Mouse (Mus musculus): ENCODE results near the gene Gm30083. TPM values are rescaled to one million over a fixed set of nuclear protein-coding genes. Genes with fewer than 3 reads are reported as not detected.
A peak's percentile ranks its signal among the peaks of the same experiment; 100 is the strongest.

The Gm30083 gene
- polyA plus RNA-seq, 1 experiment from 2014 or later = not detected

- H3K27ac ChIP-seq (ENCODE audit: low read depth, low read length) = no peak overlapping the region
- no peak for ATAC-seq
- no peak overlapping the region for H3K9ac ChIP-seq (ENCODE audit: low read length)
- WGBS = 66% methylated on average over 6 of the region's 6 CpGs
- H3K4me1 ChIP-seq (ENCODE audit: control insufficient read depth, insufficient read depth, low read length) = no peaks in the 10 kb centered on the region
- no peak overlapping the region for H3K4me3 ChIP-seq (ENCODE audit: low read depth, low read length)
- DNase-seq (ENCODE audit: low spot score) = no peak
- H3K36me3 ChIP-seq (ENCODE audit: control insufficient read depth, insufficient read depth, low read length) = no peaks in the 10 kb centered on the region
- no peaks in the 10 kb centered on the region for H3K9me3 ChIP-seq (replicated peaks; ENCODE audit: control insufficient read depth, low read length)
- H3K27me3 ChIP-seq (replicated peaks; ENCODE audit: control insufficient read depth, insufficient read depth, low read length) = no peaks in the 10 kb centered on the region
- no peak overlapping the region for H3K4me2 ChIP-seq (ENCODE audit: low read length)
These were observed 62.6 kb downstream of the Gm30083 start for GRCm38 (mm10) chr14:33952233-33952981.

GRCm38 (mm10) chr14:33946125-33946524 lies 68.9 kb downstream of the Gm30083 start:
- Histone ChIP-seq H3K27me3 (replicated peaks; ENCODE audit: control insufficient read depth, insufficient read depth, low read length) (no peaks in the 10 kb centered on the region), H3K4me2 (ENCODE audit: low read length) (no peak overlapping the region), H3K4me3 (ENCODE audit: low read depth, low read length) (no peak overlapping the region), H3K9ac (ENCODE audit: low read length) (no peak overlapping the region), H3K27ac (ENCODE audit: low read depth, low read length) (no peak overlapping the region), H3K36me3 (ENCODE audit: control insufficient read depth, insufficient read depth, low read length) (no peaks in the 10 kb centered on the region), H3K9me3 (replicated peaks; ENCODE audit: control insufficient read depth, low read length) (no peaks in the 10 kb centered on the region), H3K4me1 (ENCODE audit: control insufficient read depth, insufficient read depth, low read length) (no peaks in the 10 kb centered on the region)
- ATAC-seq = no peak
- WGBS = 90% methylated on average over 6 of the region's 6 CpGs
- DNase-seq (ENCODE audit: low spot score) = no peak

- Histone ChIP-seq H3K4me1 (ENCODE audit: control insufficient read depth, insufficient read depth, low read length) (no peaks in the 10 kb centered on the region), H3K4me3 (ENCODE audit: low read depth, low read length) (no peak overlapping the region), H3K9ac (ENCODE audit: low read length) (no peak overlapping the region), H3K36me3 (ENCODE audit: control insufficient read depth, insufficient read depth, low read length) (no peaks in the 10 kb centered on the region), H3K4me2 (ENCODE audit: low read length) (no peak overlapping the region), H3K9me3 (replicated peaks; ENCODE audit: control insufficient read depth, low read length) (no peaks in the 10 kb centered on the region), H3K27ac (ENCODE audit: low read depth, low read length) (no peak overlapping the region), H3K27me3 (replicated peaks; ENCODE audit: control insufficient read depth, insufficient read depth, low read length) (no peaks in the 10 kb centered on the region)
- DNase-seq (ENCODE audit: low spot score) = no peak
- ATAC-seq = no peak
- WGBS = 82% methylated on average over 5 of the region's 5 CpGs
These were observed 72.8 kb downstream of the Gm30083 start for GRCm38 (mm10) chr14:33942222-33942621.

GRCm38 (mm10) chr14:33940739-33941138 lies 74.2 kb downstream of the Gm30083 start, which contains the start of gene Gdf2:
Gene Gdf2, plus strand, starts transcription at chr14:33941039.
- H3K9ac ChIP-seq (ENCODE audit: low read length) = no peak within 1 kb of the TSS
- no peak within 1 kb of the TSS for H3K4me2 ChIP-seq (ENCODE audit: low read length)
- no peaks in the 10 kb centered on the region for H3K36me3 ChIP-seq (ENCODE audit: control insufficient read depth, insufficient read depth, low read length)
- H3K27me3 ChIP-seq (replicated peaks; ENCODE audit: control insufficient read depth, insufficient read depth, low read length) = no peaks in the 10 kb centered on the region
- H3K9me3 ChIP-seq (replicated peaks; ENCODE audit: control insufficient read depth, low read length) = no peaks in the 10 kb centered on the region
- DNase-seq (ENCODE audit: low spot score) (no peak), ATAC-seq (no peak)
- no peak within 1 kb of the TSS for H3K4me3 ChIP-seq (ENCODE audit: low read depth, low read length)
- 81% methylated on average over 8 of the region's 8 CpGs for WGBS
- H3K27ac ChIP-seq (ENCODE audit: low read depth, low read length) = no peak within 1 kb of the TSS
- H3K4me1 ChIP-seq (ENCODE audit: control insufficient read depth, insufficient read depth, low read length) = no peaks in the 10 kb centered on the region

GRCm38 (mm10) chr14:33939117-33939516 lies 75.9 kb downstream of the Gm30083 start:
- peak overlapping the region; percentile 40 for H3K4me2 ChIP-seq (ENCODE audit: low read length)
- WGBS = 30% methylated on average over 9 of the region's 9 CpGs

More at GRCm38 (mm10) chr14:33939117-33939516, 75.9 kb downstream of the Gm30083 start:
- H3K36me3 ChIP-seq (ENCODE audit: control insufficient read depth, insufficient read depth, low read length) = no peaks in the 10 kb centered on the region
- no peaks in the 10 kb centered on the region for H3K9me3 ChIP-seq (replicated peaks; ENCODE audit: control insufficient read depth, low read length)
- DNase-seq (ENCODE audit: low spot score) (peak; percentile 71), ATAC-seq (peak; percentile 65)
- H3K9ac ChIP-seq (ENCODE audit: low read length) = no peak overlapping the region; the same call in 1 of the 2 replicates
- H3K4me3 ChIP-seq (ENCODE audit: low read depth, low read length) = no peak overlapping the region
- no peaks in the 10 kb centered on the region for H3K4me1 ChIP-seq (ENCODE audit: control insufficient read depth, insufficient read depth, low read length)
- no peak overlapping the region for H3K27ac ChIP-seq (ENCODE audit: low read depth, low read length)
- no peaks in the 10 kb centered on the region for H3K27me3 ChIP-seq (replicated peaks; ENCODE audit: control insufficient read depth, insufficient read depth, low read length)

Other genes starting within 250 kb of the Gm30083 start
- 2.6 and 3.2 TPM in 2 replicates for gene Gdf10, start 91.6 kb downstream of the Gm30083 start, polyA plus RNA-seq (2014; fragmentation: Nextera tagmentation; extraction: Ambion mirVana)
- gene Gdf2, start 74.1 kb downstream of the Gm30083 start, polyA plus RNA-seq (2014; fragmentation: Nextera tagmentation; extraction: Ambion mirVana) = not detected in 2 replicates
- gene Rbp3, start 61.2 kb downstream of the Gm30083 start, polyA plus RNA-seq (2014; fragmentation: Nextera tagmentation; extraction: Ambion mirVana) = not detected in 2 replicates
- gene Zfp488, start 36.4 kb downstream of the Gm30083 start, polyA plus RNA-seq (2014; fragmentation: Nextera tagmentation; extraction: Ambion mirVana) = 0.09 and 0.15 TPM in 2 replicates
- not detected in 2 replicates for gene Gm5460, start 1.6 kb upstream of the Gm30083 start, polyA plus RNA-seq (2014; fragmentation: Nextera tagmentation; extraction: Ambion mirVana)
- not detected in 2 replicates for gene Antxrl, start 37.5 kb upstream of the Gm30083 start, polyA plus RNA-seq (2014; fragmentation: Nextera tagmentation; extraction: Ambion mirVana)
- not detected in 2 replicates for gene Anxa8, start 70.8 kb upstream of the Gm30083 start, polyA plus RNA-seq (2014; fragmentation: Nextera tagmentation; extraction: Ambion mirVana)
- not detected in 2 replicates for gene A630023A22Rik, start 87.6 kb upstream of the Gm30083 start, polyA plus RNA-seq (2014; fragmentation: Nextera tagmentation; extraction: Ambion mirVana)
- 0.05 and 0.07 TPM in 2 replicates for gene Npy4r, start 137.3 kb upstream of the Gm30083 start, polyA plus RNA-seq (2014; fragmentation: Nextera tagmentation; extraction: Ambion mirVana)
- gene Gprin2, start 186.5 kb upstream of the Gm30083 start, polyA plus RNA-seq (2014; fragmentation: Nextera tagmentation; extraction: Ambion mirVana) = 2.6 TPM in 2 replicates
- 0.14 and 0.16 TPM in 2 replicates for gene Syt15, start 204.4 kb upstream of the Gm30083 start, polyA plus RNA-seq (2014; fragmentation: Nextera tagmentation; extraction: Ambion mirVana)